Mouse (Mus musculus) ovary, postnatal 10 days (tissue): ENCODE measurements around the gene Cdca5.
A peak's percentile ranks its signal among the peaks of the same experiment; 100 is the strongest.
"Not testable (repeated sequence)": the region's sequence is repeated elsewhere in the genome, so short reads cannot be mapped to it uniquely, and the experiment has no call there.

Source experiments
- DNase-seq: peaks from one replicate; pipeline ENCODE4 v3.0.0; 2022; ENCODE audit warnings: low spot score

Gene Cdca5

DNA sequence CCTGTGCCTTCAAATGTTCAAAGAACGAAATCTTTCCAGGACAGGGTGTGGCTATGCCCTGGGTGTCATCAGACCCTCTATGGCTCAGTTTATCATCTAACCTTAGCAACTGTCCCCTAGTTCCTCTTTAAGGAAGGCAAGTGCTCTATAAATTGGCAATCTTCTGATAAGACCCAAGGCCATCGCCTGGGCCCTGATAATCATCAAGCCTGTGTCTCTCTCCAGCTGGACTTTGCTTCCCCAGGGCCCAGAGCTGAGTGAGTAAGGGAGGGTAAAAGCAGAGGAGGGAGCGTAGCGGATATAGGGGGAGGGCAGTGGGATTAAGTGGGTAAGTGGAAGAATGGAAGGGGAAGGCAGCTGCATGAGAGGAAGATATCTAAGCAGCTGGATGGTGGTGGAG is 19.7 kb downstream of the Cdca5 start:
- no peak for DNase-seq

GRCm38 (mm10) chr19:6105586-6105985 is 20.8 kb downstream of the Cdca5 start, which contains the start of gene Naaladl1:
Gene Naaladl1, plus strand, starts transcription at chr19:6105782.
- no peak for DNase-seq

GRCm38 (mm10) chr19:6113116-6113515 is 28.3 kb downstream of the Cdca5 start:
- no peak for DNase-seq

- no peak for DNase-seq
Measured at GRCm38 (mm10) chr19:6116113-6116850, 31.5 kb downstream of the Cdca5 start.

- DNase-seq: no peak
Measured at GRCm38 (mm10) chr19:6117346-6117985, 32.7 kb downstream of the Cdca5 start.

DNA sequence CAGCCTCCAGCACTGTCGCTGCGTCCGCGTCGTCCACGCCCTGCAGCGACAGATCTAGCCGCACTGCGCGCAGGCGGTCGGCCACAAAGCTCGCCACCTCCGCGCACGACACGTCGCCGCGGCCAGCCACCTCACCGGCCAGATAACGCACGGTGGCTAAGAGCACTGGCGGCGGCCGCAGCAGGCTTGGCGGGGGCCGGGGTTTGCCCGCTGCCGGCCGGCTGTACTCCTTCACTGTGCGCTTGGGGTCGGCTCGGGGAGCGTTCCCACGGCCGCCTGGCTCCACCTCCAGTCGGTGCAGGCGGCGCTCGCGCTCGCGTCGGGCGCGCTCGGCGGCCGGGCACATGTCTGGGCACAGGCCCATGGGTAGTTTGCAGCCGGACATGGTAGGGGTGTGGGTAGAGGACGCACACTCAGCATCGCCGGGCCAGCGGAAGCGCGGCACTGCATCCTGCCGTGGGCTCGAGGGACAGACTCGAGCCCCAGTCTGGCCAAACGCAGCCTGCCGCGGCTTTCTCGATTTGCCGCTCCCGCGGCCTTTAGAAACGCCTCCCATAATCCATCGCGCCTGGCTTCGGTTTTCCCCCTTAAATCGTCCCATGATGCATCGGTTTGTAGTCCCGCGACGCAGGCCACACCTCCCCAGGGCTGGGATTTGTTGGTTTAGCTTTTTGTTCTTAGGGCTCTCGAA is 33.3 kb downstream of the Cdca5 start, which contains the start of gene Sac3d1:
Gene Sac3d1, minus strand, starts transcription at position 665 of the 691 bp plus-strand sequence.
- DNase-seq: peak; percentile 62

DNA sequence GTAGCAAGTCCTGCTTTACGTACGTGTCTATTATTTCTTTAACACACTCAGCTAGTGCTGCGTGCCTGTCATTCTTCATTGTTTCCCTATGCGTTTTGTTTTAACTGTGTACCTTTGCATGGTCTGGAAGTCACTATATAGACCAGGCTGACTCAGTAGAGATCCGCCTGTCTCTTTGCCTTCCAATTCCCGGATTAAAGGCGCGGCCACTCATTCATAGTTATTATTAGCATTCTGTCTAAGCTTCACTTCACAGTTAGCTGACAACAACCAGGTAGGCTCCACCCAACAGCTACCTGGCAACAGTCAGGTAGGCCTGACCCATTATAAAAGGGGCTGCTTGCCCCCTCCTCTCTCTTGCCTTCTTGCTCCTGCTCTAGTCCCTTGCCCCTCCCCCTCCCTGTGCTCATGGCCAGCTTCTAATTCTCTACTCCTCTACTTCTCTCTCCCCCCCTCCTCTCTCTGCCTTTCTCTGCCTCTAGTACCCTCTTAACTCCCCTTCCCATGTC is 33.9 kb downstream of the Cdca5 start:
- DNase-seq: no peak

GRCm38 (mm10) chr19:6121761-6122160 is 37.0 kb downstream of the Cdca5 start:
- DNase-seq: no peak

GRCm38 (mm10) chr19:6123330-6123729 is 38.5 kb downstream of the Cdca5 start:
- DNase-seq: no peak

- DNase-seq: no peak
Measured at GRCm38 (mm10) chr19:6124898-6125297, 40.1 kb downstream of the Cdca5 start.

GRCm38 (mm10) chr19:6126289-6126688 is 41.5 kb downstream of the Cdca5 start:
- DNase-seq: no peak

- DNase-seq: no peak
Measured at GRCm38 (mm10) chr19:6126789-6127580, 42.2 kb downstream of the Cdca5 start.

- peak; percentile 92 for DNase-seq
Measured at GRCm38 (mm10) chr19:6127760-6128341, 43.1 kb downstream of the Cdca5 start, which contains the start of gene Snx15. Gene Snx15, minus strand, starts transcription at chr19:6128304.

GRCm38 (mm10) chr19:6130414-6131128 is 45.8 kb downstream of the Cdca5 start:
- not testable (repeated sequence) for DNase-seq

DNA sequence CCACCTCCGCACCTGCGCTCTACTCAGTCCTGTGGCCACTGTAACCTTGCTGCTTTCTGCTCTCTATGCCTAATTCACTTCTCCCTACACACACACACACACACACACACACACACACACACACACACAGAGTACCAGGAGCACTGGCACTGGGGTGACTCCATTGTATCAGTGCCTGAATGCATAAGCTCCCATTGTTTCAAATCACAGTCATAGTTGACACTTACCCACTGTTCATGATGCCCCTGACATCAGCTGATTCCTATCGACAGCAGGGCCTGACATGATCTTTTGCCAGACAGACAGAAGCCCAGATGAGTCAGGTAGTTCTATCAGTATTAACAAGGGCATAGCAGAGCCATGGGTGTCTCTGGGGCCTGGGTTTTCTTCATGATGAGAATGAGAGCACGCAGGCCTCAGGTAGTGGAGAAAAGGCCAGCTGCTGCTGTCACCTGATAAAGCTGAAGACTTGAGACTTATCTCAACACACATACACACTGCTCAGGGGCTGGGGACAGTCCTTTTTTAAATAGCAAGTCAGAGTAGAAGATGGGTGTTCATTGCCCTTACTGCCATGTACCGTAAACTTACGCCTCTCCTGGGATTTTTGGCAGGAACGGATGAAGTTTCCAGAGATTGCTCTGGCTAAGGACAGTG is 47.5 kb downstream of the Cdca5 start:
- no peak for DNase-seq

- not testable (repeated sequence) for DNase-seq
Measured at GRCm38 (mm10) chr19:6133197-6133596, 48.4 kb downstream of the Cdca5 start.

DNA sequence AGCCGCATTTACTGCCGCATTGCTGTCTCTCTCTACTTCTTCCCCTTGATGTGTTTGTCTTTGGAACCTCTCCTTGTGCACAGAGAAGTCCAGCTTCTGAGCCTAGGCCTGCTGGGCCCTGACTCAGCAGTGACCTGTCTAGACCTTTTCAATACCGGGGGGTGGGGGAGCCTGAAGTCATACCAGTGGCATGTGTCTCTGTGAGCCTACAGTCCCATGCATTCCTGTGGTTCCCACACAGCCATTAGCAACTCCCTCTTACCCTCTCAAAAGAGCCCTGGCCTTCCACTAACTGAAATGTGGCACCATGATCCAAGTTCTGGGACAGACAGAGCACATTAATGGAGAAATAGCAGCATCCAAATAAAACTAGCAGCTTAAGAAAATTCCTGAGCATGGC is 51.6 kb downstream of the Cdca5 start:
- no peak for DNase-seq

DNA sequence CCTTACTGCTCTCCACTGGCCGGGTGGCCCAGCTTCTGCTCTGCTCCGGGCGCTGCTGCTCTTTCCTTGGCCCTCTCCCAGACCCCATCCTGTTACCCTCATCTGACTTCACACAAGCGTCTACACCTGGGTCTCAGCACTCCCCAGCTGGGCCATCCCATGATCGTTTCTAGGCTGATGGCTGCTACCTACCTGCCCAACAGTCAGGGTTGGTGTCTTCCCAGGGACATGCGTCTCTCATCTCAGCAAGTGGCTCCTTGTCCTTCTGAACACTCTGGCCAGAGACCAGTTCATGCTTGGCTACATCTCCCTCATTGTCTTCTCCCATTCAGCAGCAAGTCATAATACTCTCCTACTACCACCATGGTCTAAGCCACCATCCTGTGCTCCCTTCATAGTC is 54.9 kb downstream of the Cdca5 start:
- no peak for DNase-seq

GRCm38 (mm10) chr19:6140374-6140677 is 55.5 kb downstream of the Cdca5 start:
- DNase-seq: no peak

DNA sequence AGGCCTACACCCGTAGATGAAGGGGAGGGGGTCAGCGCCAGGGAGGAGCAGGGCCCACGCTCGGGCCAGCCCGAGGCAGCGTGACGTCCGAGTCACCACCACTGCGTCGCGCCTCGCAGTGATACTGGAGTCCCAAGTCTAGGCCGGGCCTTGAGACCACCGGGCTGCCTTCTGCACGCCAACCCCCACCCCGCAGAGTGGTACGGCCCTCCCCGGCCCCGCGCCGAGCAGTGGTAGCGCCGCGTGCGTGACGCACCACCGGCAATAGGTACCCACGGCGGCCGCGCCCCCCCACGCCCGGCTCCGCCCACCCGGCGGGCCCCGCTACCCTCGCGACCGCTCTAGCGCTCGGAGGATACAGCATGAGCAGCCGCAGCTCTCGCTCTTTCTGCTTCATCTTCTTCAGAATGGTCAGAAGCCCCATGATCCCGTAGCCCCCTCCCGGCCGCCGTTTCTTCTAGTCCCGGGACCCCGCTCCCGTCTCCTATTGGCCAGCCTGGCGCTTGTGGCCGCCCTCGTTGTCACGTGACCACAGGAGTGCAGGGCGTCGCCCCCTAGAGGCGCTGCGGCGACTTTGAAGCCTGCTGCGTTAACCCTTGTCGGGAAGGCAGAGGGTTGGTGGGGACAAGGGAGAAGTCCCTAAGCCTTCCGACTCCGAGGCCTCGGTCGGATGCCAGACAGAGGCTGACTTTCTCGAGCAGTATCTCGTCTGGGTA is 56.1 kb downstream of the Cdca5 start, which contains the start of gene Batf2:
Gene Batf2, plus strand, starts transcription at position 306 of the 716 bp plus-strand sequence.
- DNase-seq: peak; percentile 90
